Mouse (Mus musculus): ENCODE results near the gene Hist1h2bn. TPM values are rescaled to one million over a fixed set of nuclear protein-coding genes. Genes with fewer than 3 reads are reported as not detected.
"Not testable (repeated sequence)": the region's sequence is repeated elsewhere in the genome, so short reads cannot be mapped to it uniquely, and the experiment has no call there.

Gene Hist1h2bn
- polyA plus RNA-seq, 1 experiment from 2014 or later = not detected

- Histone ChIP-seq H3K4me2 (peak within 1 kb of the TSS; percentile 69), H3K9ac (peak within 1 kb of the TSS; percentile 37; the same call in 1 of the 2 replicates), H3K4me3 (peak within 1 kb of the TSS; percentile 34), H3K4me1 (replicated peaks) (peaks cover 32% of the 10 kb centered on the region), H3K27ac (replicated peaks) (peak within 1 kb of the TSS; percentile 81)
- not testable (repeated sequence) for H3K9me3 ChIP-seq, H3K36me3 ChIP-seq, H3K27me3 ChIP-seq
- peak; percentile 97 for ATAC-seq (ENCODE audit: low FRiP score, low read depth)
- under 1% methylated on average over 38 of the region's 63 CpGs for WGBS
Observed at GRCm38 (mm10) chr13:21786899-21787629, 33.1 kb downstream of the Hist1h2bn start, which contains the start of the genes Hist1h2an and Hist1h2bp. Hist1h2an (minus strand) TSS chr13:21787218. Hist1h2bp (plus strand) TSS chr13:21787461.

GRCm38 (mm10) chr13:21787760-21788593, 34.1 kb downstream of the Hist1h2bn start:
- no peaks in the 10 kb centered on the region for H3K27me3 ChIP-seq
- H3K9me3 ChIP-seq = no peaks in the 10 kb centered on the region
- H3K4me2 ChIP-seq = peak overlapping the region; percentile 69
- H3K36me3 ChIP-seq = no peaks in the 10 kb centered on the region
- H3K4me3 ChIP-seq = peak overlapping the region; percentile 34
- peak overlapping the region; percentile 42; the same call in 1 of the 2 replicates for H3K27ac ChIP-seq (replicated peaks)
- H3K9ac ChIP-seq = no peak overlapping the region
- ATAC-seq (ENCODE audit: low FRiP score, low read depth) = no peak; the same call in 1 of the 2 replicates
- peaks cover 24% of the 10 kb centered on the region for H3K4me1 ChIP-seq (replicated peaks)
- WGBS = 10% methylated on average over 17 of the region's 21 CpGs

GRCm38 (mm10) chr13:21789925-21790324, 36.0 kb downstream of the Hist1h2bn start:
- no peaks in the 10 kb centered on the region for H3K27me3 ChIP-seq
- no peaks in the 10 kb centered on the region for H3K9me3 ChIP-seq
- WGBS = 59% methylated on average over 6 of the region's 6 CpGs
- H3K4me1 ChIP-seq (replicated peaks) = peaks cover 18% of the 10 kb centered on the region
- H3K9ac ChIP-seq = no peak overlapping the region
- H3K36me3 ChIP-seq = no peaks in the 10 kb centered on the region
- no peak overlapping the region for H3K27ac ChIP-seq (replicated peaks)
- no peak for ATAC-seq (ENCODE audit: low FRiP score, low read depth)
- no peak overlapping the region for H3K4me3 ChIP-seq
- no peak overlapping the region for H3K4me2 ChIP-seq

- 8% methylated on average over 18 of the region's 18 CpGs for WGBS
- Histone ChIP-seq H3K27me3 (no peaks in the 10 kb centered on the region), H3K27ac (replicated peaks) (no peak overlapping the region), H3K4me2 (peak overlapping the region; percentile 47), H3K9ac (0 out of 2 replicates have a peak overlapping the region, but pooled peaks have one; percentile 17), H3K4me3 (peak overlapping the region; percentile 2; the same call in 1 of the 2 replicates), H3K36me3 (no peaks in the 10 kb centered on the region), H3K9me3 (no peaks in the 10 kb centered on the region), H3K4me1 (replicated peaks) (peaks cover 16% of the 10 kb centered on the region)
- ATAC-seq (ENCODE audit: low FRiP score, low read depth) = no peak
Observed at GRCm38 (mm10) chr13:21790601-21791283, 36.8 kb downstream of the Hist1h2bn start.

- H3K27me3 ChIP-seq = no peaks in the 10 kb centered on the region
- H3K9ac ChIP-seq = no peak overlapping the region
- no peaks in the 10 kb centered on the region for H3K9me3 ChIP-seq
- 94% methylated on average over 7 of the region's 7 CpGs for WGBS
- no peaks in the 10 kb centered on the region for H3K4me1 ChIP-seq (replicated peaks)
- no peak overlapping the region for H3K4me2 ChIP-seq
- H3K27ac ChIP-seq (replicated peaks) = no peak overlapping the region
- H3K36me3 ChIP-seq = no peaks in the 10 kb centered on the region
- ATAC-seq (ENCODE audit: low FRiP score, low read depth) = no peak
- H3K4me3 ChIP-seq = no peak overlapping the region
Observed at GRCm38 (mm10) chr13:21795584-21795983, 41.7 kb downstream of the Hist1h2bn start.

GRCm38 (mm10) chr13:21797163-21797562, 43.2 kb downstream of the Hist1h2bn start:
- not testable (repeated sequence) for H3K4me1 ChIP-seq (replicated peaks); H3K27ac ChIP-seq (replicated peaks); H3K27me3 ChIP-seq; ATAC-seq (ENCODE audit: low FRiP score, low read depth); H3K4me2 ChIP-seq; H3K36me3 ChIP-seq; H3K9ac ChIP-seq; H3K4me3 ChIP-seq; H3K9me3 ChIP-seq

GRCm38 (mm10) chr13:21803058-21803457, 49.1 kb downstream of the Hist1h2bn start:
- not testable (repeated sequence) for H3K4me2 ChIP-seq; H3K4me1 ChIP-seq (replicated peaks); H3K9ac ChIP-seq; H3K36me3 ChIP-seq; H3K4me3 ChIP-seq; H3K27me3 ChIP-seq; H3K9me3 ChIP-seq; H3K27ac ChIP-seq (replicated peaks)
- ATAC-seq (ENCODE audit: low FRiP score, low read depth) = peak; percentile 73; the same call in 1 of the 2 replicates
- WGBS = no CpG with 5 or more reads among the region's 4 CpGs

Small RNAs within 50 kb of the gene (microRNA-seq; reads per million reads assigned to microRNA genes)
- gene Gm44346 (not detected), gene Gm44357 (not detected), gene Gm44367 (not detected), gene Gm44454 (not detected)

Other genes with a start within 250 kb of the Hist1h2bn start
- 4.5 and 5.0 TPM in 2 replicates for gene Zkscan8, start 223.0 kb upstream of the Hist1h2bn start, polyA plus RNA-seq (2015; fragmentation: Nextera tagmentation; extraction: Ambion mirVana)
- gene Olfr1366, start 211.3 kb upstream of the Hist1h2bn start, polyA plus RNA-seq (2015; fragmentation: Nextera tagmentation; extraction: Ambion mirVana) = 0.06 and 0.25 TPM in 2 replicates
- gene Olfr1535, start 194.2 kb upstream of the Hist1h2bn start, polyA plus RNA-seq (2015; fragmentation: Nextera tagmentation; extraction: Ambion mirVana) = 0.04 and 0.08 TPM in 2 replicates
- not detected in 2 replicates for gene Olfr1364, start 172.4 kb upstream of the Hist1h2bn start, polyA plus RNA-seq (2015; fragmentation: Nextera tagmentation; extraction: Ambion mirVana)
- gene Olfr1362, start 140.1 kb upstream of the Hist1h2bn start, polyA plus RNA-seq (2015; fragmentation: Nextera tagmentation; extraction: Ambion mirVana) = not detected in 2 replicates
- gene Olfr11, start 111.6 kb upstream of the Hist1h2bn start, polyA plus RNA-seq (2015; fragmentation: Nextera tagmentation; extraction: Ambion mirVana) = 0.04 TPM in 1 of 2 replicates, not detected in the other
- not detected in 2 replicates for gene Olfr1361, start 90.7 kb upstream of the Hist1h2bn start, polyA plus RNA-seq (2015; fragmentation: Nextera tagmentation; extraction: Ambion mirVana)
- not detected in 2 replicates for gene Olfr1360, start 76.7 kb upstream of the Hist1h2bn start, polyA plus RNA-seq (2015; fragmentation: Nextera tagmentation; extraction: Ambion mirVana)
- not detected in 2 replicates for gene Olfr1359, start 56.0 kb upstream of the Hist1h2bn start, polyA plus RNA-seq (2015; fragmentation: Nextera tagmentation; extraction: Ambion mirVana)
- gene Hist1h2bl, start 38.0 kb upstream of the Hist1h2bn start, polyA plus RNA-seq (2015; fragmentation: Nextera tagmentation; extraction: Ambion mirVana) = not detected in 2 replicates
- 6.2 and 7.8 TPM in 2 replicates for gene Hist1h2ai, start 37.7 kb upstream of the Hist1h2bn start, polyA plus RNA-seq (2015; fragmentation: Nextera tagmentation; extraction: Ambion mirVana)
- 2.5 and 3.5 TPM in 2 replicates for gene Hist1h3h, start 36.5 kb upstream of the Hist1h2bn start, polyA plus RNA-seq (2015; fragmentation: Nextera tagmentation; extraction: Ambion mirVana)
- 0.51 and 1.7 TPM in 2 replicates for gene Hist1h2bm, start 32.1 kb upstream of the Hist1h2bn start, polyA plus RNA-seq (2015; fragmentation: Nextera tagmentation; extraction: Ambion mirVana)
- 0.77 TPM in 1 of 2 replicates, not detected in the other for gene Hist1h4j, start 19.1 kb upstream of the Hist1h2bn start, polyA plus RNA-seq (2015; fragmentation: Nextera tagmentation; extraction: Ambion mirVana)
- 1.5 and 2.3 TPM in 2 replicates for gene Hist1h4k, start 3.6 kb upstream of the Hist1h2bn start, polyA plus RNA-seq (2015; fragmentation: Nextera tagmentation; extraction: Ambion mirVana)
- gene Hist1h2ak, start 296 bp upstream of the Hist1h2bn start, polyA plus RNA-seq (2015; fragmentation: Nextera tagmentation; extraction: Ambion mirVana) = 5.3 and 7.9 TPM in 2 replicates
- gene Hist1h1b, start 26.5 kb downstream of the Hist1h2bn start, polyA plus RNA-seq (2015; fragmentation: Nextera tagmentation; extraction: Ambion mirVana) = 3.5 and 7.4 TPM in 2 replicates
- 28.0 and 43.0 TPM in 2 replicates for gene Hist1h3i, start 29.2 kb downstream of the Hist1h2bn start, polyA plus RNA-seq (2015; fragmentation: Nextera tagmentation; extraction: Ambion mirVana)
- gene Hist1h2an, start 33.1 kb downstream of the Hist1h2bn start, polyA plus RNA-seq (2015; fragmentation: Nextera tagmentation; extraction: Ambion mirVana) = 1.0 and 1.5 TPM in 2 replicates
- 0.44 and 0.58 TPM in 2 replicates for gene Hist1h2bp, start 33.3 kb downstream of the Hist1h2bn start, polyA plus RNA-seq (2015; fragmentation: Nextera tagmentation; extraction: Ambion mirVana)
- 4.9 and 7.3 TPM in 2 replicates for gene Hist1h2bq, start 56.1 kb downstream of the Hist1h2bn start, polyA plus RNA-seq (2015; fragmentation: Nextera tagmentation; extraction: Ambion mirVana)
- not detected in 2 replicates for gene Hist1h2ao, start 56.3 kb downstream of the Hist1h2bn start, polyA plus RNA-seq (2015; fragmentation: Nextera tagmentation; extraction: Ambion mirVana)
- not detected in 2 replicates for gene Hist1h4m, start 57.6 kb downstream of the Hist1h2bn start, polyA plus RNA-seq (2015; fragmentation: Nextera tagmentation; extraction: Ambion mirVana)
- 4.9 and 7.7 TPM in 2 replicates for gene Hist1h4n, start 78.1 kb downstream of the Hist1h2bn start, polyA plus RNA-seq (2015; fragmentation: Nextera tagmentation; extraction: Ambion mirVana)
- gene Hist1h2ap, start 79.4 kb downstream of the Hist1h2bn start, polyA plus RNA-seq (2015; fragmentation: Nextera tagmentation; extraction: Ambion mirVana) = 669 and 801 TPM in 2 replicates
- gene Hist1h2br, start 79.6 kb downstream of the Hist1h2bn start, polyA plus RNA-seq (2015; fragmentation: Nextera tagmentation; extraction: Ambion mirVana) = 4.7 and 7.1 TPM in 2 replicates
- 11.7 and 12.3 TPM in 2 replicates for gene Zfp184, start 191.0 kb downstream of the Hist1h2bn start, polyA plus RNA-seq (2015; fragmentation: Nextera tagmentation; extraction: Ambion mirVana)
- 0.08 TPM in 1 of 2 replicates, not detected in the other for gene Pom121l2, start 227.1 kb downstream of the Hist1h2bn start, polyA plus RNA-seq (2015; fragmentation: Nextera tagmentation; extraction: Ambion mirVana)